Mouse (Mus musculus): Measurements from ENCODE around the gene Pigo. TPM values are rescaled to one million over a fixed set of nuclear protein-coding genes. Genes with fewer than 3 reads are reported as not detected.
A peak's percentile ranks its signal among the peaks of the same experiment; 100 is the strongest.
"Not testable (repeated sequence)": the region's sequence is repeated elsewhere in the genome, so short reads cannot be mapped to it uniquely, and the experiment has no call there.

Gene Pigo
- total RNA-seq, 2 experiments from 2014 or later: 6.7 to 7.5 TPM

DNA sequence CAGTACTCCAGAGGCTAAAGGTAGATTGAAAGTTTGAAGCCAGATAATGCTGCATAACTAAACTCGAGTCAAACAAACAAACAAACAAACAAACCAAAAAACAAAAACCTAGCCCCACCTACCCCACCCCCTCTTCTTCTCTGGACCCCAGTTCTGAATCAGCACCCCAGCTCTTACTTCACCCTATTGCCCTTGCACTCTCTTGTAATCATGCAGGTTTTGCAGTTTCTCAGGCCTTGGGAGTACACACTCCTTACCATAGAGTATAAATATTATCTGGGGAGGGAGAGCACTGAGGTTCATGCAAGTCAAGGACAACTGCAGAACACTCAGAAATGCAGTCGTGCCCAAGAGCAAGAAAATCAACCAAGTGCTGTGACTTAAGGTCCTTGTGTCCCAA, 24.3 kb downstream of the Pigo start:
- DNase-seq: no peak

DNA sequence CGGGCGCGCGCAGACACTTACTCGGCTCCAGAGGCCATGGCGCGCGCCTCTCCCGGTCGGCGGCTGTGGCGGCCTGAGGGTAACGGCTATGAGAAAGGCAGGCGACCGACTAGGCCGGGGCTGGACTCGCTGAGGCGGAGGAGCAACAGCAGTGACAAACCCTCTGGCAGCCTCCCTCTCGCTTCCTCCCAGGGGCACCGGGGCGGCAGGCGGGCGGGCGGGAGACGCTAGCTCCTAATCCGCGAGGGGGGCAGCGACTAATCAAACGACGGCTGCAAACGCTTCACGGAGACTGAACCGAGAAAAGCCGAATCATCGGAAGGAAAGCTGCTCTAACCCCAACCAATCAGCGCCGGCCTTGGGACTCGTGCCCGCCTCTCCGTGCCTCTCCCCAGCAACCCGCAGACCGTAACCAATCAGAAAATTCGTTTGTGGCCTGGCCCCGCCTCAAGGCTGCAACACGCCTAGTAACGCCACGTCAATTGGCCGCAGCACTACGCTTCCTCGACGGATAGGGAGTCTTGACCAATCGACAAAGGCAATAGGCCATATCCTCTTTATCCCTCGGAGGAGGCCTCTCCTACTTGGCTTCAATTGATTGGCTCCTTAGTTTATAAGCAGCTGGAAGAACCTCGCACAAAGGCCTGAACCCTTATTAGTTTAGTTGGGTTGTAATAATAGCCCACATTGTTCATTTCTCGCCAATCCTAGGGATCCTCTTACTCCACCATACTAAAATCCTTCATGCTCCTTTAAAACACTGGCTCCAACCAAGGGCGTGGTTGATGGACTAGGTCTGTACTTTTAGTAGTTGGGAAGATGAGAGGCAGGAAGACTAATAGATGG, 25.3 kb downstream of the Pigo start, which contains the start of gene Vcp:
Gene Vcp (minus strand): TSS at position 367 of the 846 bp plus-strand sequence.
- DNase-seq: peak; percentile 99

DNA sequence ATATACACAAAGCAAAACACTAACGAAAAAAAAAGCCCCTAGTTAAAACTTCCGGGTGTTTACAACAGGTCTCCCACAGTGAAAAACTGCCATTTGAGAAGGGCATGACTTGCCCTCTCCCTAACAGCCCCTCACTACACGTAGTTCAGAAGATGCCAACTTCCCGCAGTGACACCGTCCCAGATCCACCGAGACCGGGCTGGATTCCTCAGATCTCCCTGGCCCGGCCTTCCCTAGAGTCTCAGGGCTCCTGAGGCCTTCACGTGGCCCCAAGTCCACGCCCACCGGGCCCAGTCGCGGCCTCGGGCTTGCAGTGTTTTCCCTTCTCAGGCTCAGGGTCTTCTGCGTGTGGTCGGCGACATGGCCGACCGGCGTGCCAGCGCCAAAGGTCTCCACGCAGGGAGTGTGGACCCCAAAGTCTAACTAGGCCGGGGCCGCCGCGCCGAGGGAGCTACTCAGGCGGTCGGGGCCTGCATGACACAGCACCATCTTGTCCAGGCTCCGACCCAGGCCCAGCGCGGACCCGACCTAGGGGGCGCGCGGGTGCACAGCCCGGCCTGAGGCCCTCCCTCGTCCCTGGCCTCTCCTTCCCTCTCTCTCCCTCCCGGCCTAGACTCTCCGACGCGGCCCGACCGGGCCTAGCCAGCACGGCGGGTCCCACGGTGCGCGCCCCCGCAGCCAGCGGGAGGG, 26.0 kb downstream of the Pigo start:
- DNase-seq: peak; percentile 81

DNA sequence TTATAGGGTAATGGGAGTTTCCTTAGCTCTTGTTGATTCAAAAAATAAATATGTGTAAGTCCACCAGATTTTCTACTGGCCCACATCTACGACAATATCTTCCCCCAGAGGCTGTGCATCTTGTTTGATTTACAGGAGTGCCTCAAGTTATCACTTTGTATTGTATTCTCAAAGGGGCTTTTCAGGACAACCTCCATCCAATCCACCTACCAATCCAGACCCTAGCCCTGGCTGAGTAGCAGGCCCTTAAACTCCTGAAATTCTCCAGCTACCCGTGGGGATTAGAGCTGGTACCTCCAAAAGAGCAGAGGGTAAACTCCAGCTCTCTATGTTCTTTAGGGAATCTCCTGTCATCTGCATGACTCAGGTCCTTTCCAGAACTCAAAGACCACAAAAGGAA, 27.6 kb downstream of the Pigo start:
- no peak for DNase-seq

DNA sequence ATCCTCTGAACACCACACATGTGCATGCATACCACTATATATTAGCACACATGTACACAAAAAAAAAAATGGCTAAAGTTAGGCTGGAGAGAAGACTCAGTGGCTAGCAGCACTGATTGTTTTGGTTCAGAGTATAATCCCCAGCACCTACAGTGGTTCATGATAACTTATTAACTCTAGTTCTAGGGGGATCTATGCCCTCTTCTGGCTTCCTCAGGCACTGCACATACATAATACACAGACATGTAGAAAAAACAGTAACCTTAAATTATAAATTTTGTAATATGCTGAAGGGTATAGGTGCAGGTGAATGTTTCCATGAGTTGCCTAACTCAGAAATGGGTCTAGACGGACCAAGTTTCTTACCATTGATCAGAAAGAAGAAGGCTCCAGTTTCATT, 37.3 kb downstream of the Pigo start:
- no peak for DNase-seq

DNA sequence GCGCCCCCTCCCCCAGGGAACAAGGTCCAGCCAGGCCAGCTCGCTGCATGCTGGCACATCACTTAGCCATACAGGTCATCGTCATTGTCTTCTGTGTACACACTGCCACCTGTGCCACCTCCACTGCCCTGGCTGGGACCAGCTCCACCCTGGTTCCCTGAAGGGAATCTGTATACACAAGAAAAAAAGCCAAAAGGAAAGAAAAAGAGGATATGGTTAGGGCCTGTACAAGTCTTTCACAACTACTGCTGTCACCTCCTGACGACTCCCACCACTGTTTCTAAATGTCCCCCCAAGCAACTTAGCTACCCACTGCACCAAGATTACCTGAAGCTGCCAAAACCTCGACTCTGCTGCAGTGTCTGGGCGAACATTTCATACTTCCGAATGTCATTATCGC, 45.2 kb downstream of the Pigo start:
- DNase-seq: not testable (repeated sequence)

DNA sequence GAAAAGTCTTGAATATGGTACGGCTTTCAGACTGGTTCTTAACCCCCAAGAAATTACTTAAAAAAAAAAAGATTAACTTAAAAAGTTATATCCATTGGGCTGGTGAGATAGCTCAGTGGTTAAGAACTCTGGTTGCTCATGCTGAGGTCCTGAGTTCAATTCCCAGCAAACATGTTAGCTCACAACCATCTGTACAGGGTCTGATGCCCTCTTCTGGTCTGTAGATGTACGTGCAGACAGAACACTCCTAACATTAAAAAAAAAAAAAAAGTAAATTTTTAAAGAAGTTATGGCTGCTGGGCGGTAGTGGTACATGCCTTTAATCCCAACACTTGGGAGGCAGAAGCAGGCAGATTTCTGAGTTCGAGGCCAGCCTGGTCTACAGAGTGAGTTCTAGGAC, 47.6 kb downstream of the Pigo start:
- DNase-seq: no peak

DNA sequence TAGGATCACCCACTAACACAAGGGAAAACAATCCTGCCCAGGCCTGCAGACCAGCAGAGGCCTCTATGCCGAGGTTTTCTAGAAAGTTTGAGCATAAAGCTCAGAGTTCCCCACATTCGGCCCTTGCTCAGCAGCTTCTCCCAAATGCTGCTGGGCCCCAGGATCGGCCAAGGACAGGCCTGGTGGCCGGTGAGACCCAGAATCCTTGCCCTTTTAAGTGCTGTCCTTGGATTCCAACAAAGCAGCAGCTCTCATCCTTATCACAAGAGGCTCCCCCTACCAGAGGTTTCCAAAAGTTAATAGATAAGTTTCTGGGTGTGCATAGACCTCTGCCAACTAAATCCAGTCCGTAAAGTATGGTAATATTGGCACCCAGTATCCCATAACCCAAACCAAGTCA, 51.8 kb downstream of the Pigo start:
- no peak for DNase-seq

DNA sequence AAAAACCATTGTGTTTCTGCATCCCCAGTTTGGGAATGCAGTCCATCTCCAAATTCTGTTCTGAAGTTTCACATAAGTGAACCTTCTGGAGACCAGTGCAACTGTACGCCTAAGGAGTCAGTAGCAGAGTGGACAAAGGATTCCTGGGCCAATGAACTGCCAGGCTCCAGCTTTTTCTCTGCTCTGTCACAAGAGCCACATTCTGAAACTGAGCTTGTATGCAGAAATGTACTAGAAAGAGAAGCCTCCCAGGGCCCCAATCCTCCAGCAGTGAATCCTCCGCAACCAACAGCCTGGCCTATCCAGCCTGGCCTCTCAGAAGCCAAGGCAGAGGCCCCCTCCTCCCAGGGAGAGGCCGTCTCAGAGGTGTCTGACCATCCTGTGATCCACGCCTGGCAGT, 52.7 kb downstream of the Pigo start:
- no peak for DNase-seq

DNA sequence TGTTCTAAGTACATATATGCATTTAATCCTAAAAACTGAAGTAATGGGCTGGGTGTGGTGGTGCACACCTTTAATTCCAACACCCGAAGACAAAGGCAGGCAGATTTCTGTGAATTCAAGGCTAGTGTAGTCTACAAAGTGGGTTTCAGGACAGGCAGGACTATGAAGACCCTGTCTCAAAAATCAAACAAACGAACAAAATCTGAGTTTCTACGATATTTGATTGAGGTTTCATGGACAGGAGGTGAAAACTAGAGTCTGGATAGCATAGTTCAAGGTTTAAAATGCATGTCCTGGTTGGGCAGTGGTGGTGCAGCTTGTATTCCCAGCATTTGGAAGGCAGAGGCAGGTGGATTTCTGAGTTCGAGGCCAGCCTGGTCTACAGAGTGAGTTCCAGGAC, 56.3 kb downstream of the Pigo start, which contains the start of gene 1700022I11Rik:
Gene 1700022I11Rik (plus strand): TSS at position 301 of the 400 bp plus-strand sequence.
- no peak for DNase-seq

Other genes with a start within 250 kb of the Pigo start
- gene Fam205a1, start 171.9 kb downstream of the Pigo start, total RNA-seq (2021): not detected
- gene Gm12394, start 169.0 kb downstream of the Pigo start, total RNA-seq (2021): not detected
- 1 to 10 TPM in 1 of 2 experiments, under 1 TPM in 1; 0.90 to 1.2 TPM for gene Fam205c, start 151.6 kb downstream of the Pigo start, total RNA-seq (2021)
- 1 to 10 TPM in 1 of 2 experiments, under 1 TPM in 1; 0.64 to 1.5 TPM for gene Phf24, start 109.2 kb downstream of the Pigo start, total RNA-seq (2021)
- 100 to 1,000 TPM; 143 to 183 TPM for gene Dnajb5, start 76.0 kb downstream of the Pigo start, total RNA-seq (2021)
- gene 1700022I11Rik, start 56.2 kb downstream of the Pigo start, total RNA-seq (2021): not detected
- 100 to 1,000 TPM; 219 to 236 TPM for gene Vcp, start 25.3 kb downstream of the Pigo start, total RNA-seq (2021)
- gene Fancg, start 15.3 kb downstream of the Pigo start, total RNA-seq (2021): 1 to 10 TPM; 1.0 to 2.4 TPM
- 10 to 100 TPM; 88.2 to 98.5 TPM for gene Stoml2, start 5.9 kb upstream of the Pigo start, total RNA-seq (2021)
- gene Fam214b, start 20.4 kb upstream of the Pigo start, total RNA-seq (2021): 10 to 100 TPM; 18.7 to 33.5 TPM
- 1 to 10 TPM; 2.9 to 3.0 TPM for gene Unc13b, start 33.1 kb upstream of the Pigo start, total RNA-seq (2021)
- gene Atp8b5, start 241.3 kb upstream of the Pigo start, total RNA-seq (2021): not detected